Mouse (Mus musculus) spleen, adult 10 weeks (tissue): Measurements from ENCODE around the gene Synpo2l. TPM values are rescaled to one million over a fixed set of nuclear protein-coding genes. Genes with fewer than 3 reads are reported as not detected.

ENCODE experiments used
- polyA plus RNA-seq: library from polyadenylated mRNA; stranded (reverse); fragments of 350-450 nt; fragmentation: Illumina TruSeq; extraction: RNeasy Lipid Tissue Mini Kit (QIAGEN cat#74804); gene quantifications from one replicate; pipeline ENCODE4 v1.2.3, GENCODE M21; 2015; ENCODE audit warnings: low replicate concordance; ENCODE audit not compliant: insufficient read depth

Synpo2l gene
- not detected for polyA plus RNA-seq

GRCm38 (mm10) chr14:20668154-20668810 lies at the start of gene Synpo2l:
Synpo2l (minus strand) TSS chr14:20668354.

GRCm38 (mm10) chr14:20707201-20708190 lies 39.3 kb upstream of the Synpo2l start, which contains the start of gene Zswim8:
Zswim8 (plus strand) TSS chr14:20707552.

DNA sequence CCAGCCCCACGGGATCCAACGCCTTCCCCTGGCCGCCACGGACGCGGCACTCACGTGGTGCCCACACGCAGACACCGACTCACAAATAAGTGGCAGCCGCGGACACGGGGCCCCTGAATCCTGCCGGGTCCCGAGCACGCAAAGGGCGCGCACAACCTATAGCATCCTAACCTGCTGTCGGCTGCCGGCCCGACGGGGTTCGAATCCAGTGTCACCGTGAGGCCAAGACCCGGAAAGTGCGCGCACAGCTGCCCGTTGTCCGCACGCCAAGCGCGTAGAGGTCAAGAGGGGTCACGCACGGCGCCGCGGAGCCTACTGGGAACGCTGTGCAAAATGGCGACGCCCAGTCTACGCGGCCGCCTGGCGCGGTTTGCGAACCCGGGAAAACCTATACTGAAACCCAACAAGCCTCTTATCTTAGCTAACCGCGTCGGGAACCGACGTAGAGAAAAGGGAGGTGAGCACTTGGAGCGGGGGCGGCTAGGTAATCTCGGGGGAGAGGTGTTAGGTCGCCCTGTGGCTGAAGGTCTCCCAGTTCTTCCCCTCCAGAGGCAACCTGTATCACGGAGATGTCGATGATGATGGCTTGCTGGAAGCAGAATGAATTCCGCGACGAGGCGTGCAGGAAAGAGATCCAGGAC lies 34.7 kb upstream of the Synpo2l start, which contains the start of gene Chchd1:
TSS of gene Chchd1 (plus strand) at position 266 of the 641 bp plus-strand sequence.

DNA sequence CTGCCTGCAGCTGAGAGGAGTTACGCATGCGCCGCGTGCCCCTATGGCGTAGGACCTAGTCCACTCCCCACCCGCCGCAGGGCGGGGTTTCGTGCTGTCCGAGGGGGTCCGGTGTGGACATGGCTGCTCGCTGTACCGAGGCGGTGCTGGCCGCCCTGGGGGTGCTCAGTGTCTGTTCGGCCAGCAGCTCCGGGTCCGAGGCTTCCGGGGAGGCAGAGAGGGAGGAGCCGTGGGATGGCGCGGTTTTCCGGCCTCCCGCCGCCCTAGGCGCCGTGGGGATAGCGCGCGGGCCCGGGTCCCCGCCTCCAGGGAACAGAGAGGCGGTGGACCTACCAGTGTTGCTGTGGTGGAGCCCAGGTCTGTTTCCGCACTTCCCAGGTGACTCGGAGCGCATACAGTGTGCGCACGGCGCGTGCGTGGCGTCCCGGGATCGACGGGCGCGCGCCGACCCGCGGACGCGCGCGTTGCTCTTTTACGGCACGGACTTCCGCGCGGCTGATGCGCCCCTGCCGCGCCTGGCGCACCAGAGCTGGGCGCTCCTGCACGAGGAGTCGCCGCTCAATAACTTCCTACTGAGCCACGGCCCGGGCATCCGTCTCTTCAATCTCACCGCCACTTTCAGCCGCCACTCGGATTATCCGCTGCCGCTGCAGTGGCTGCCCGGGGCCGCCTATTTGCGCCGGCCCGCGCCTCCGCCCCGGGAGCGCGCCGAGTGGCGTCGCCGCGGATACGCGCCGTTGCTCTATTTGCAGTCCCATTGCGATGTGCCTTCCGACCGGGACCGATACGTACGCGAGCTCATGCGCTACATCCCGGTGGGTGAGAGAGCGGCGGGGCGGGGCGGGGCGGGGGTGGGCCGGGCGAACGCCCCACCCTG lies 27.0 kb upstream of the Synpo2l start, which contains the start of gene Fut11:
TSS of gene Fut11 (plus strand) at position 85 of the 877 bp plus-strand sequence.

DNA sequence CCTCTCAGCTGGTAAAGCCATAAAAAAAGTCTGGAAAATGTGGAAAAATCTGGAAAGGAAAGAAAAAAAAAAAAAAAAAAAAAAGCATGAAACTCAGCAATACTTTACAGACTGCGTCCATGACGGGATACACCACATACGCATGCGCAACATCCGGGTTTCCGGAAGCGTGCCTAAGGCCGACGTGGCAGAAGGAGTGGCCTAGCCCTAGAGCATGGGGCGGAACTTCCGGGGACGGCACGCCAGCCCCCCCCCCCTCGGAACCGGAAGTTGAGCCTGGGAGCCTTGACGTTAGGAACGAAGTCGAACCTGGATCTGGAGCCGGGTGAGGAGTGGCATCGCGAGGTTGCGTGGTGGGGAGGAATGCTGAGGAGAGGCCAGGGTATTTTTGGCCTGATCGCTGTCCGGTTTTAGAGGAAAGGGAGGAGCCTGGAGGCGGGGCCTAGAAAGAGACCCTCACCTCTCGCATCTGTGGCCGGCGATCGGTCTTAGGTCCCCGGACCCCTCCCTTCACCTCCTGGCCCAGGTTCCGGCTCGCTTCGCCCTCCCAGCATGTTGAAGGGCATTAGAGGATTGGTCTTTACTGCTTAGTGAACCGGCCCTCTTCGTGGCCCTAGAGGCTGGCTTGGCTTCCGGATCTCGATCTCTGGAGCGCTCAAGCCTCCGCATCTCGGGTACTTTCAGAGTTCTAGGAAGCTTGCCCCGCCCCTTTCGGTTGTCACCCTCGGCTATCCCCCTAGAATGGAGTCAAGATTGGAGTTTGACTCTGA lies 6.1 kb upstream of the Synpo2l start, which contains the start of gene Sec24c:
TSS of gene Sec24c (plus strand) at position 245 of the 770 bp plus-strand sequence.

GRCm38 (mm10) chr14:20656361-20656760 lies 11.8 kb downstream of the Synpo2l start, which contains the start of gene Myoz1:
Myoz1 (minus strand) TSS chr14:20656540.

GRCm38 (mm10) chr14:20640644-20641437 lies 27.3 kb downstream of the Synpo2l start, which contains the start of gene Usp54:
Usp54 (minus strand) TSS chr14:20641063.

Other genes starting within 250 kb of the Synpo2l start
- gene Cfap70, start 216.1 kb downstream of the Synpo2l start, polyA plus RNA-seq: 0.66 TPM
- 94.1 TPM for gene Anxa7, start 188.2 kb downstream of the Synpo2l start, polyA plus RNA-seq
- gene Mss51, start 171.5 kb downstream of the Synpo2l start, polyA plus RNA-seq: 4.5 TPM
- gene Ppp3cb, start 121.8 kb downstream of the Synpo2l start, polyA plus RNA-seq: 144 TPM
- 6.8 TPM for gene Usp54, start 27.3 kb downstream of the Synpo2l start, polyA plus RNA-seq
- not detected for gene Myoz1, start 11.8 kb downstream of the Synpo2l start, polyA plus RNA-seq
- gene Sec24c, start 6.0 kb upstream of the Synpo2l start, polyA plus RNA-seq: 144 TPM
- gene Fut11, start 26.6 kb upstream of the Synpo2l start, polyA plus RNA-seq: 20.2 TPM
- 90.4 TPM for gene Chchd1, start 34.7 kb upstream of the Synpo2l start, polyA plus RNA-seq
- gene Zswim8, start 39.2 kb upstream of the Synpo2l start, polyA plus RNA-seq: 47.2 TPM
- 38.0 TPM for gene Ndst2, start 66.2 kb upstream of the Synpo2l start, polyA plus RNA-seq
- gene Camk2g, start 125.7 kb upstream of the Synpo2l start, polyA plus RNA-seq: 24.2 TPM
- 7.9 TPM for gene Plau, start 168.3 kb upstream of the Synpo2l start, polyA plus RNA-seq